Comparison of ENCODE assay signal across 8 mouse cellular contexts in genomic region chr12:3235124-3235631, GRCm38 (mm10).
A peak's percentile ranks its signal among the peaks of the same experiment; 100 is the strongest.
DNase-seq lines count a peak whose midpoint lies in the region; ATAC-seq lines count a peak whose summit lies in the region.

No protein-coding gene starts in this region.

- peak; percentile 84 for ATAC-seq in intestine, embryonic 14.5 days (replicated peaks; ENCODE audit: low FRiP score, low TSS enrichment, low read depth)

- DNase-seq in adrenal gland, adult (ENCODE audit: inconsistent age in 2 of 2, low spot score in 1 of 2): peak; percentile 93 to 97
- DNase-seq in embryo, embryonic 10 days (ENCODE audit: low spot score): peak; percentile 96
- DNase-seq in gastrocnemius, postnatal 25 days: peak; percentile 93
- no peak for DNase-seq in intestine, embryonic 14.5 days (ENCODE audit: low spot score)
- DNase-seq in left cerebral cortex, postnatal 14 days (ENCODE audit: low spot score in 2 of 2): peak; percentile 94 to 98
- peak; percentile 97 for DNase-seq in mesoderm, embryonic 11.5 days (ENCODE audit: low read depth, low spot score)
- peak; percentile 92 to 98 for DNase-seq in right cerebral cortex, postnatal 36 days (ENCODE audit: low spot score in 2 of 2)
- peak; percentile 94 for DNase-seq in yolk sac, embryonic 10.5 days (ENCODE audit: low spot score)

- intact Hi-C loops in left cerebral cortex, postnatal 14 days (cut with DNase I): loop anchor here (2.0 to 5.0 kb wide), 2 partner anchors 72 to 124 kb away; partner anchors contain the start of gene Rab10

- peak overlapping the region; percentile 55 for H3K4me2 ChIP-seq in intestine, embryonic 14.5 days (ENCODE audit: low read length)

- no peaks in the 10 kb centered on the region for H3K4me1 ChIP-seq in intestine, embryonic 14.5 days (replicated peaks; ENCODE audit: control insufficient read depth, insufficient read depth, low read length)

- H3K27ac ChIP-seq in intestine, embryonic 14.5 days (ENCODE audit: low read depth): peak overlapping the region; percentile 93

- H3K9ac ChIP-seq in intestine, embryonic 14.5 days (ENCODE audit: low read length): peak overlapping the region; percentile 56

- no peaks in the 10 kb centered on the region for H3K27me3 ChIP-seq in intestine, embryonic 14.5 days (replicated peaks; ENCODE audit: control insufficient read depth, insufficient read depth, low read length)

- H3K4me3 ChIP-seq in intestine, embryonic 14.5 days (ENCODE audit: low read depth, low read length): peak overlapping the region; percentile 67

- H3K36me3 ChIP-seq in intestine, embryonic 14.5 days (ENCODE audit: control insufficient read depth, insufficient read depth, low read length): peaks cover 31% of the 10 kb centered on the region

- peaks cover 7% of the 10 kb centered on the region; the same call in 1 of the 2 replicates for H3K9me3 ChIP-seq in intestine, embryonic 14.5 days (ENCODE audit: control insufficient read depth, low read length)

- WGBS in intestine, embryonic 14.5 days: 20% methylated on average over 36 of the region's 36 CpGs
